Mouse (Mus musculus): ENCODE measurements around the gene Arpc4.

Gene Arpc4

GRCm38 (mm10) chr6:113405483-113405882 is 27.6 kb downstream of the Arpc4 start:
- no peak for DNase-seq (ENCODE audit: low read depth)

GRCm38 (mm10) chr6:113406683-113407082 is 28.8 kb downstream of the Arpc4 start:
- DNase-seq (ENCODE audit: low read depth) = no peak

GRCm38 (mm10) chr6:113410001-113410400 is 32.1 kb downstream of the Arpc4 start:
- DNase-seq (ENCODE audit: low read depth) = no peak

- DNase-seq (ENCODE audit: low read depth) = no peak
These were observed 38.5 kb downstream of the Arpc4 start for GRCm38 (mm10) chr6:113416416-113416815.

GRCm38 (mm10) chr6:113418441-113419198 is 40.7 kb downstream of the Arpc4 start:
- no peak for DNase-seq (ENCODE audit: low read depth)

- DNase-seq (ENCODE audit: low read depth) = peak; percentile 99
These were observed 41.3 kb downstream of the Arpc4 start, which contains the start of gene Rpusd3 for GRCm38 (mm10) chr6:113419199-113419587. Gene Rpusd3 (minus strand): TSS chr6:113419340.

GRCm38 (mm10) chr6:113423000-113423399 is 45.1 kb downstream of the Arpc4 start:
- no peak for DNase-seq (ENCODE audit: low read depth)

GRCm38 (mm10) chr6:113424187-113424586 is 46.3 kb downstream of the Arpc4 start:
- DNase-seq (ENCODE audit: low read depth) = no peak

- DNase-seq (ENCODE audit: low read depth) = no peak
These were observed 48.8 kb downstream of the Arpc4 start for GRCm38 (mm10) chr6:113426696-113427095.

GRCm38 (mm10) chr6:113427397-113427796 is 49.5 kb downstream of the Arpc4 start:
- peak; percentile 69 for DNase-seq (ENCODE audit: low read depth)

- DNase-seq (ENCODE audit: low read depth) = no peak
These were observed 50.1 kb downstream of the Arpc4 start for GRCm38 (mm10) chr6:113428006-113428405.

- DNase-seq (ENCODE audit: low read depth) = no peak
These were observed 52.0 kb downstream of the Arpc4 start for GRCm38 (mm10) chr6:113429965-113430364.

GRCm38 (mm10) chr6:113430846-113431245 is 52.9 kb downstream of the Arpc4 start:
- DNase-seq (ENCODE audit: low read depth) = no peak

- no peak for DNase-seq (ENCODE audit: low read depth)
These were observed 53.9 kb downstream of the Arpc4 start for GRCm38 (mm10) chr6:113431801-113432200.

- DNase-seq (ENCODE audit: low read depth) = no peak
These were observed 55.7 kb downstream of the Arpc4 start for GRCm38 (mm10) chr6:113433661-113434060.

GRCm38 (mm10) chr6:113434691-113435090 is 56.8 kb downstream of the Arpc4 start:
- DNase-seq (ENCODE audit: low read depth) = no peak

GRCm38 (mm10) chr6:113435664-113436205 is 57.8 kb downstream of the Arpc4 start, which contains the start of gene Cidec:
Gene Cidec (minus strand): TSS chr6:113435760.
- DNase-seq (ENCODE audit: low read depth) = no peak

GRCm38 (mm10) chr6:113437135-113437534 is 59.2 kb downstream of the Arpc4 start:
- no peak for DNase-seq (ENCODE audit: low read depth)

GRCm38 (mm10) chr6:113438721-113439430 is 61.0 kb downstream of the Arpc4 start:
- DNase-seq (ENCODE audit: low read depth) = no peak

All from naive thymus-derived CD4-positive, alpha-beta T cell, adult 2 months (primary cell).